Mouse (Mus musculus): ENCODE data around the gene Stub1. TPM values are rescaled to one million over a fixed set of nuclear protein-coding genes. Genes with fewer than 3 reads are reported as not detected.
"Not testable (repeated sequence)": the region's sequence is repeated elsewhere in the genome, so short reads cannot be mapped to it uniquely, and the experiment has no call there.

The Stub1 gene
- polyA plus RNA-seq, 1 experiment, result 190 TPM

DNA sequence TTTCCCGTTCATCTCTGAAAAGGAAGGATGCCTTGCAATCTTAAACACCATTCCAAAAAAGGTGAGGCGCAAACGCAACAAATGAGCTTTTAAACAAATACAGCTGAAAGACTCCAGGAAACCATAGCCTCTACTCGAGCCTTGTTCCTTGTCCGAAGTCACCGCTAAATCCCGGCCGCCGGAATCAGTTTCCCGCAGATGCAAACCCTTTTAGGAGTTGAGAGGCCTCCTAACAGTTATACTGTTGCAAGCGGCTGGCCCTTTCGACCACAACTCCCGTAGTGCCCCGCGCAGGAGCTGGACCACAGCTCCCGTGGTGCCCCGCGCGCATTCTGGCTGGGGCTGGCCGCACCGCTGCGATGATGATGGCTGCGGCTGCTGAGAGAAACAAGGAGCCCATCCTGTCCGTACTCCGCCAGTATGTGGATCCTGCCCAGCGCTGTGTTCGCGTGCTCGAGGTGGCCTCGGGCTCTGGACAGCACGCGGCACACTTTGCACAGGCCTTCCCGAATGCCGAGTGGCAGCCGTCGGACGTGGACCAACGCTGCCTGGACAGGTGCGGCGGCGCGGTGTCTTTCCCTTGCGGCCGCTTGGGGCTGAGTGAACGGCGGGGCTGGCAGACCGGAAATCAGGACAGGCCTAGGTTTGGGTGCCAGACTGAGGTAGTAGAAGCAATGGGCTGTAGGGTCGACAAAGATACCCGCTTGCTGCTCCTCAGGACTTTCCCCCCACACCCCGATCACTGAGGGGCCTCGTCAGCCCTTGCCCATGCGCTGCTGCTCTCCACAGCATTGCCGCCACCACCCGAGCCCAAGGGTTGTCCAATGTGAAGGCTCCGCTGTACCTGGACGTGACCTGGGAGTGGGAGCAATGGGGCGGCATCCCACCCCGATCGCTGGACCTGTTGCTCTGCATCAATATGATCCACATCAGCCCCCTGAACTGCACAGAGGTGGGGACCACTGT, 42.2 kb upstream of the Stub1 start:
- Histone ChIP-seq H3K4me1 (replicated peaks; ENCODE audit: control insufficient read depth, insufficient read depth, low read length) (peaks cover 17% of the 10 kb centered on the region), H3K36me3 (ENCODE audit: control insufficient read depth, insufficient read depth, low read length) (no peaks in the 10 kb centered on the region), H3K27me3 (ENCODE audit: control insufficient read depth, insufficient read depth, low read length) (no peaks in the 10 kb centered on the region), H3K27ac (ENCODE audit: control insufficient read depth, insufficient read depth, low read length) (peak overlapping the region; percentile 64), H3K4me3 (ENCODE audit: control insufficient read depth, insufficient read depth, low read length) (peak overlapping the region; percentile 88)
- peak; percentile 50 for TF ChIP-seq POLR2A (IDR thresholded peaks at IDR 0.05; ENCODE audit: control insufficient read depth, extremely low read depth, insufficient read depth, low read length, poor library complexity)
- 0 out of 2 replicates have a peak, but pooled peaks have one; percentile 47 for TF ChIP-seq CTCF (IDR thresholded peaks at IDR 0.05; ENCODE audit: borderline replicate concordance, control insufficient read depth, extremely low read depth, insufficient read depth, low read length, poor library complexity)
- peak; percentile 85 for DNase-seq
- WGBS, result 1% methylated on average over 59 of the region's 59 CpGs

DNA sequence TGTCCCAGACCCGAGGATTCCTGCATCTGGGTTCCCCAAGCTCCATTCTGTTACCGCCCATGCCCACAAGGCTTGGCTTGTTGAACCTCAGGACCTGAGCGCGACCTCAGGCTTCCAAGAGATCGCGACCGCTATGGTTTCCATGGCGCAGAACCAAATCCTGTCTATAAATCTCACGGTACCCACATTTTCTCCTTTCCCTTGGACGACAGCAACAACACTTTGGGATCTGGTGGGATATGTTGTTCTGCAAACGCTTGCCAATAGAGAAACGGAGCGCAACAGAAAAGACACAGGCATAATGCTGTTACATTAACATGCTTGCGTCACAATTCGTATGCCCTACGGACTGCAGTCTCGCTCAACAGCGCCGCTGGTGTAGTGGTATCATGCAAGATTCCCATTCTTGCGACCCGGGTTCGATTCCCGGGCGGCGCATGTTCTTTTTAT, 41.5 kb upstream of the Stub1 start, which contains the start of gene Mettl26:
TSS of gene Mettl26 (plus strand) at position 354 of the 450 bp plus-strand sequence.
- peak within 1 kb of the TSS; percentile 64 for H3K27ac ChIP-seq (ENCODE audit: control insufficient read depth, insufficient read depth, low read length)
- under 1% methylated on average over 25 of the region's 25 CpGs for WGBS
- H3K36me3 ChIP-seq (ENCODE audit: control insufficient read depth, insufficient read depth, low read length), result no peaks in the 10 kb centered on the region
- DNase-seq, result peak; percentile 93
- no peak for TF ChIP-seq CTCF (IDR thresholded peaks at IDR 0.05; ENCODE audit: borderline replicate concordance, control insufficient read depth, extremely low read depth, insufficient read depth, low read length, poor library complexity)
- no peak for TF ChIP-seq POLR2A (IDR thresholded peaks at IDR 0.05; ENCODE audit: control insufficient read depth, extremely low read depth, insufficient read depth, low read length, poor library complexity)
- H3K4me1 ChIP-seq (replicated peaks; ENCODE audit: control insufficient read depth, insufficient read depth, low read length), result peaks cover 17% of the 10 kb centered on the region
- no peaks in the 10 kb centered on the region for H3K27me3 ChIP-seq (ENCODE audit: control insufficient read depth, insufficient read depth, low read length)
- H3K4me3 ChIP-seq (ENCODE audit: control insufficient read depth, insufficient read depth, low read length), result peak within 1 kb of the TSS; percentile 88

DNA sequence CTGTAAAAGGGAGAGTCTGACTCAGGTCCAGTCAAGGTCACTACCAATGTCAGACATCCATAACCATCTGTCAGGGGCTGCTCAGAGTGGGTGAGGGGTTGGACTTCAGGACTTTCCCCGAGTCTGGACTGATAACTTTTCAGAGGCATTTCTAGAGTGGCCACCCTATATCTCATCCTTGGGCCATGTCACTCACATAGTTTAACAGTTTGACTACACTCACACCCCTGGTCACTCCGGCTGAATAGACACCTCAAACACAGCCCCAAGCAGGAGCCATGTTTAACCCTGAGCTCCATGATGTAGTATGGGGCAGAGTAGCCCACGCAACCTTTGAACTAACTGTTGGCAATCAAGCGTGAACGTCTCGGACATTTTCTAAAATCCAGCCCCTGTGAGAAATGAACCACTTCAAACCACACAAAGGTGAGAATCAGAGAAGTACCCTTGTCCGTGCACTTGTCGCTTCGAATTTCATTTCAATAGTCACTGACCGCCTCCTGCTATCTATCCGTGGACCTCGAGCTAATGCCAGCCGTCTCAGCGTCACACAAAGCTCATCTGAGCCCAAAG, 41.0 kb upstream of the Stub1 start:
- TF ChIP-seq POLR2A (IDR thresholded peaks at IDR 0.05; ENCODE audit: control insufficient read depth, extremely low read depth, insufficient read depth, low read length, poor library complexity) (no peak), CTCF (IDR thresholded peaks at IDR 0.05; ENCODE audit: borderline replicate concordance, control insufficient read depth, extremely low read depth, insufficient read depth, low read length, poor library complexity) (no peak)
- Histone ChIP-seq H3K27me3 (ENCODE audit: control insufficient read depth, insufficient read depth, low read length) (no peaks in the 10 kb centered on the region), H3K27ac (ENCODE audit: control insufficient read depth, insufficient read depth, low read length) (no peak overlapping the region), H3K36me3 (ENCODE audit: control insufficient read depth, insufficient read depth, low read length) (no peaks in the 10 kb centered on the region), H3K4me1 (replicated peaks; ENCODE audit: control insufficient read depth, insufficient read depth, low read length) (peaks cover 19% of the 10 kb centered on the region), H3K4me3 (ENCODE audit: control insufficient read depth, insufficient read depth, low read length) (peak overlapping the region; percentile 88)
- DNase-seq, result no peak
- 13% methylated on average over 14 of the region's 14 CpGs for WGBS

DNA sequence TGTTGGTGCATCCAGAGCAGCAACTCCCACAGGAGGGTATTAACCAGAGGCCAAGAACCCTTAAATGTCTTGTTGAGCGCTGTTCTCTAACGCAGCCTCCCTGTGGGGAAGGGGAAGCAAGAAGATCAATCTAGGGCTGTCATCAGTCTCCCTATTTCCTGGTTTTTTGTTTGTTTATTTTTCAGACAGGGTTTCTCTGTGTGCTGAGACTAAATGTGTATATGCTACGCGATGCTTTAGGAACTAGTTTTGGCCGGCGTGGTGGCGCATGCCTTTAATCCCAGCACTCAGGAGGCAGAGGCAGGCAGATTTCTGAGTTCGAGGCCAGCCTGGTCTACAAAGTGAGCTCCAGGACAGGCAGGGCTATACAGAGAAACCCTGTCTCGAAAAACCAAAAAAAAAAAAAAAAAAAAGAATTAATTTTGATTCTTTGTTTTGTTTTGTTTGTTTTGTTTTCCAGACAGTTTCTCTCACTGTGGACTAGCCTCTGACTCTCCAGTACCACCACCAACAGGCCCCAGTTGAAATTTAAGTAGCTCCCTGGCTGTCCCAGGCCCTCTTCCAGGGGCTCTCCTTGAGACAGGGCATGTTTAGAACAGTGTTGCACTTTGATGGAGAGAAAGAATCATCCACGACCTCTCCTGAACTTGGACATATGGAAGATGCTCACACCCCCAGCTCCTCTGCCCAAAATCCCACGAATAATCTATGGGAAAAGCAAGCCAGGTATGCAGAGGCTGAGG, 40.4 kb upstream of the Stub1 start:
- H3K27me3 ChIP-seq (ENCODE audit: control insufficient read depth, insufficient read depth, low read length), result no peaks in the 10 kb centered on the region
- H3K27ac ChIP-seq (ENCODE audit: control insufficient read depth, insufficient read depth, low read length), result no peak overlapping the region
- TF ChIP-seq CTCF (IDR thresholded peaks at IDR 0.05; ENCODE audit: borderline replicate concordance, control insufficient read depth, extremely low read depth, insufficient read depth, low read length, poor library complexity) (no peak), POLR2A (IDR thresholded peaks at IDR 0.05; ENCODE audit: control insufficient read depth, extremely low read depth, insufficient read depth, low read length, poor library complexity) (no peak)
- peaks cover 23% of the 10 kb centered on the region for H3K4me1 ChIP-seq (replicated peaks; ENCODE audit: control insufficient read depth, insufficient read depth, low read length)
- DNase-seq, result no peak
- no peak overlapping the region for H3K4me3 ChIP-seq (ENCODE audit: control insufficient read depth, insufficient read depth, low read length)
- WGBS, result 91% methylated on average over 11 of the region's 11 CpGs
- no peaks in the 10 kb centered on the region for H3K36me3 ChIP-seq (ENCODE audit: control insufficient read depth, insufficient read depth, low read length)

DNA sequence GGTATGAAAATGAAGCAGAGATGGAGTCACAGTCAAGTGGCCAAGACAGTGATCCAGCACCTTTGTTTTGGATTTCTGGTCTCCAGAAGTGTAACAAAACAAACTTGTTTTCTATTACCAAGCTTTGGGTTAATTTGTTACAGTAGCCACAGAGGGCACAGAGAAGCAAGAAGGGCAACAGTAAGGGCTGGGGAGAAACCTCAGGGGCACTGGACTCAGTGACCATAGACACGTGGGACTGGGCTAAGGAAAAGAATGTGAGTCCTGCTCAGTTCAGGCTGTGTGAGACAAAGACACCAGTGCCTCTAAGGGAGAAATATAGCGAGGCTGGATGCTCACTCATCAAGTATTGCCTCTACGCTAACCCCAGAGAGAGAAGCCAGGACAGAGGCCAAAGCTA, 39.5 kb upstream of the Stub1 start:
- no peak for DNase-seq
- Histone ChIP-seq H3K4me3 (ENCODE audit: control insufficient read depth, insufficient read depth, low read length) (no peak overlapping the region), H3K36me3 (ENCODE audit: control insufficient read depth, insufficient read depth, low read length) (no peaks in the 10 kb centered on the region), H3K4me1 (replicated peaks; ENCODE audit: control insufficient read depth, insufficient read depth, low read length) (peaks cover 29% of the 10 kb centered on the region), H3K27me3 (ENCODE audit: control insufficient read depth, insufficient read depth, low read length) (no peaks in the 10 kb centered on the region), H3K27ac (ENCODE audit: control insufficient read depth, insufficient read depth, low read length) (no peak overlapping the region)
- 96% methylated on average over 3 of the region's 3 CpGs for WGBS
- TF ChIP-seq POLR2A (IDR thresholded peaks at IDR 0.05; ENCODE audit: control insufficient read depth, extremely low read depth, insufficient read depth, low read length, poor library complexity) (no peak), CTCF (IDR thresholded peaks at IDR 0.05; ENCODE audit: borderline replicate concordance, control insufficient read depth, extremely low read depth, insufficient read depth, low read length, poor library complexity) (no peak)

DNA sequence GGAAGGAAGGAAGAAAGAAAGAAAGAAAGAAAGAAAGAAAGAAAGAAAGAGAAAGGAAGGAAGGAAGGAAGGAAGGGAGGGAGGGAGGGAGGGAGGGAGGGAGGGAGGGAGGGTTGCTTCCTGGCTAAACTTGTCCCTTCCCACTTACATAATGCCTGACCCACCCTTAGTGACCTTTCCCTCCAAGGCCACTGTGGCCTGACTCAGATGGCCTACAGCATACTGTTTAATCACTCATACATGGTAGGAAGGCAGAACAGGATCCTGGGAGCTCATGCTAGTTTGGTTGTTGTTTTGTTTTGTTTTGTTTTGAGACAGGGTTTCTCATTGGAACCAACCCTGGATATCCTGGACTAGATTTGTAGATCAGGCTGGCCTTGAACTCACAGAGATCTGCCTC, 38.4 kb upstream of the Stub1 start:
- not testable (repeated sequence) for DNase-seq; H3K36me3 ChIP-seq (ENCODE audit: control insufficient read depth, insufficient read depth, low read length); H3K27me3 ChIP-seq (ENCODE audit: control insufficient read depth, insufficient read depth, low read length); H3K27ac ChIP-seq (ENCODE audit: control insufficient read depth, insufficient read depth, low read length); H3K4me3 ChIP-seq (ENCODE audit: control insufficient read depth, insufficient read depth, low read length)
- peaks cover 31% of the 10 kb centered on the region for H3K4me1 ChIP-seq (replicated peaks; ENCODE audit: control insufficient read depth, insufficient read depth, low read length)

Data from thymus, adult 2 months (tissue).